Mouse (Mus musculus) forebrain, embryonic 16.5 days (tissue): ENCODE measurements around the gene Slc16a6. TPM values are rescaled to one million over a fixed set of nuclear protein-coding genes. Genes with fewer than 3 reads are reported as not detected.
A peak's percentile ranks its signal among the peaks of the same experiment; 100 is the strongest.

ENCODE experiments used
- ATAC-seq: fragments of 200-750 bp; cut with Nextera tagmentation; 2 replicates; pipeline ENCODE4 v1.8.0; 2017; ENCODE audit warnings: mild to moderate bottlenecking, moderate library complexity
- H3K27ac ChIP-seq: fragments of 300-500 bp; sonication (generic); 2 replicates; pipeline ENCODE4 v1.5.1; 2014; ENCODE audit warnings: low read length, control low read depth
- H3K27me3 ChIP-seq: fragments of 300-500 bp; sonication (generic); replicated peaks from 2 replicates; pipeline ENCODE4 v1.6.1; 2014; ENCODE audit warnings: low read length; ENCODE audit not compliant: control insufficient read depth, insufficient read depth
- H3K36me3 ChIP-seq: fragments of 300-500 bp; sonication (generic); 2 replicates; pipeline ENCODE4 v1.6.1; 2014; ENCODE audit not compliant: control insufficient read depth, insufficient read depth
- H3K4me1 ChIP-seq: fragments of 300-500 bp; sonication (generic); replicated peaks from 2 replicates; pipeline ENCODE4 v1.6.1; 2014; ENCODE audit warnings: low read length; ENCODE audit not compliant: control insufficient read depth, insufficient read depth
- H3K4me2 ChIP-seq: fragments of 300-500 bp; sonication (generic); 2 replicates; pipeline ENCODE4 v1.6.1; 2014; ENCODE audit warnings: mild to moderate bottlenecking, low read length, control low read depth
- H3K4me3 ChIP-seq: fragments of 300-500 bp; sonication (generic); replicated peaks from 2 replicates; pipeline ENCODE4 v1.5.1; 2014; ENCODE audit warnings: mild to moderate bottlenecking, low read length, control low read depth
- H3K9ac ChIP-seq: fragments of 300-500 bp; sonication (generic); replicated peaks from 2 replicates; pipeline ENCODE4 v1.6.1; 2014; ENCODE audit warnings: low read depth, low read length, control low read depth
- H3K9me3 ChIP-seq: fragments of 300-500 bp; sonication (generic); 2 replicates; pipeline ENCODE4 v1.6.1; 2016; ENCODE audit warnings: low read length; ENCODE audit not compliant: control insufficient read depth
- WGBS: fragments of 180-500 bp; shearing (Covaris S2); extraction: QIAGEN DNeasy Blood & Tissue Kit; methylation state at CpG from one replicate; pipeline ENCODE4 v1.1.7; 2014; 5-methylcytosine and 5-hydroxymethylcytosine counted together
- polyA plus RNA-seq: library from polyadenylated mRNA; unstranded; fragments of >200 nt; fragmentation: Nextera tagmentation; extraction: Ambion mirVana; gene quantifications from 2 replicates; pipeline ENCODE4 v1.2.1, GENCODE M21; 2015

The Slc16a6 gene
- polyA plus RNA-seq, 1 experiment from 2014 or later, result 4.1 TPM

- H3K27me3 ChIP-seq, result no peaks in the 10 kb centered on the region
- H3K27ac ChIP-seq, result no peak overlapping the region
- no peaks in the 10 kb centered on the region for H3K9me3 ChIP-seq
- no peak overlapping the region for H3K4me3 ChIP-seq
- H3K36me3 ChIP-seq, result peaks cover 6% of the 10 kb centered on the region; the same call in 1 of the 2 replicates
- no peak overlapping the region for H3K4me2 ChIP-seq
- 61% methylated on average over 3 of the region's 3 CpGs for WGBS
- ATAC-seq, result no peak
- H3K4me1 ChIP-seq, result peaks cover 11% of the 10 kb centered on the region
- H3K9ac ChIP-seq, result no peak overlapping the region
These were observed 32.3 kb downstream of the Slc16a6 start for GRCm38 (mm10) chr11:109441119-109441518.

- H3K9me3 ChIP-seq, result no peaks in the 10 kb centered on the region
- no peak overlapping the region for H3K9ac ChIP-seq
- WGBS, result 63% methylated on average over 4 of the region's 4 CpGs
- ATAC-seq, result no peak
- no peak overlapping the region for H3K4me2 ChIP-seq
- no peaks in the 10 kb centered on the region for H3K27me3 ChIP-seq
- H3K4me1 ChIP-seq, result peaks cover 11% of the 10 kb centered on the region
- no peak overlapping the region for H3K4me3 ChIP-seq
- H3K27ac ChIP-seq, result no peak overlapping the region
- peaks cover 6% of the 10 kb centered on the region; the same call in 1 of the 2 replicates for H3K36me3 ChIP-seq
These were observed 32.8 kb downstream of the Slc16a6 start for GRCm38 (mm10) chr11:109440641-109441040.

- Histone ChIP-seq H3K4me3 (peak overlapping the region; percentile 45), H3K27me3 (no peaks in the 10 kb centered on the region), H3K9ac (peak overlapping the region; percentile 53), H3K4me1 (peaks cover 8% of the 10 kb centered on the region), H3K36me3 (peaks cover 11% of the 10 kb centered on the region), H3K4me2 (peak overlapping the region; percentile 65), H3K9me3 (no peaks in the 10 kb centered on the region), H3K27ac (no peak overlapping the region)
- ATAC-seq, result peak; percentile 53
- WGBS, result 2% methylated on average over 32 of the region's 32 CpGs
These were observed 33.5 kb downstream of the Slc16a6 start for GRCm38 (mm10) chr11:109439829-109440340.

GRCm38 (mm10) chr11:109439209-109439608 lies 34.2 kb downstream of the Slc16a6 start:
- Histone ChIP-seq H3K27me3 (no peaks in the 10 kb centered on the region), H3K4me1 (peaks cover 8% of the 10 kb centered on the region), H3K4me3 (no peak overlapping the region), H3K36me3 (peaks cover 18% of the 10 kb centered on the region), H3K9me3 (no peaks in the 10 kb centered on the region), H3K27ac (no peak overlapping the region), H3K9ac (no peak overlapping the region), H3K4me2 (no peak overlapping the region; the same call in 1 of the 2 replicates)
- WGBS, result 16% methylated on average over 5 of the region's 5 CpGs
- peak; percentile 42 for ATAC-seq

- no peaks in the 10 kb centered on the region for H3K27me3 ChIP-seq
- H3K27ac ChIP-seq, result no peak overlapping the region
- peaks cover 8% of the 10 kb centered on the region for H3K4me1 ChIP-seq
- H3K4me3 ChIP-seq, result no peak overlapping the region
- H3K36me3 ChIP-seq, result peaks cover 19% of the 10 kb centered on the region
- WGBS, result 63% methylated on average over 8 of the region's 8 CpGs
- no peak overlapping the region for H3K4me2 ChIP-seq
- H3K9ac ChIP-seq, result no peak overlapping the region
- no peak for ATAC-seq
- H3K9me3 ChIP-seq, result no peaks in the 10 kb centered on the region
These were observed 36.5 kb downstream of the Slc16a6 start for GRCm38 (mm10) chr11:109436889-109437288.

- 95% methylated on average over 16 of the region's 16 CpGs for WGBS
These were observed 39.1 kb downstream of the Slc16a6 start for GRCm38 (mm10) chr11:109434233-109434798.

GRCm38 (mm10) chr11:109427353-109427752 lies 46.0 kb downstream of the Slc16a6 start:
- H3K4me3 ChIP-seq, result no peak overlapping the region
- no peak overlapping the region for H3K27ac ChIP-seq
- peak overlapping the region; percentile 57 for H3K4me2 ChIP-seq
- no peaks in the 10 kb centered on the region for H3K9me3 ChIP-seq
- H3K27me3 ChIP-seq, result no peaks in the 10 kb centered on the region
- H3K36me3 ChIP-seq, result peaks cover 11% of the 10 kb centered on the region; the same call in 1 of the 2 replicates
- WGBS, result 97% methylated on average over 5 of the region's 5 CpGs
- no peak for ATAC-seq
- no peak overlapping the region for H3K9ac ChIP-seq
- H3K4me1 ChIP-seq, result peaks cover 15% of the 10 kb centered on the region

More at GRCm38 (mm10) chr11:109434233-109434798, 39.1 kb downstream of the Slc16a6 start:
- Histone ChIP-seq H3K27ac (no peak overlapping the region), H3K4me2 (no peak overlapping the region), H3K9ac (no peak overlapping the region), H3K9me3 (no peaks in the 10 kb centered on the region), H3K36me3 (peaks cover 25% of the 10 kb centered on the region), H3K27me3 (no peaks in the 10 kb centered on the region), H3K4me3 (no peak overlapping the region), H3K4me1 (peaks cover 4% of the 10 kb centered on the region)
- ATAC-seq, result no peak

- Histone ChIP-seq H3K27me3 (no peaks in the 10 kb centered on the region), H3K4me2 (peak overlapping the region; percentile 57), H3K36me3 (peaks cover 11% of the 10 kb centered on the region; the same call in 1 of the 2 replicates), H3K9ac (peak overlapping the region; percentile 80), H3K4me1 (peaks cover 11% of the 10 kb centered on the region), H3K4me3 (peak overlapping the region; percentile 78), H3K27ac (peak overlapping the region; percentile 77), H3K9me3 (no peaks in the 10 kb centered on the region)
- 0% methylated on average over 11 of the region's 11 CpGs for WGBS
- no peak for ATAC-seq
These were observed 47.2 kb downstream of the Slc16a6 start for GRCm38 (mm10) chr11:109426272-109426586.

- Histone ChIP-seq H3K4me3 (peak within 1 kb of the TSS; percentile 78), H3K4me1 (peaks cover 11% of the 10 kb centered on the region), H3K9ac (peak within 1 kb of the TSS; percentile 80), H3K27me3 (no peaks in the 10 kb centered on the region), H3K4me2 (peak within 1 kb of the TSS; percentile 57), H3K9me3 (no peaks in the 10 kb centered on the region), H3K36me3 (peaks cover 11% of the 10 kb centered on the region; the same call in 1 of the 2 replicates), H3K27ac (peak within 1 kb of the TSS; percentile 77)
- peak; percentile 95 for ATAC-seq
- WGBS, result under 1% methylated on average over 65 of the region's 65 CpGs
These were observed 47.8 kb downstream of the Slc16a6 start, which contains the start of gene Amz2 for GRCm38 (mm10) chr11:109425392-109426271. Gene Amz2 (plus strand): TSS chr11:109425946.
